Mouse (Mus musculus) ES-E14 (cell line): ENCODE data around the gene Nrde2. TPM values are rescaled to one million over a fixed set of nuclear protein-coding genes. Genes with fewer than 3 reads are reported as not detected.

Source experiments
- DNase-seq: peaks from one replicate; pipeline ENCODE4 v3.0.0-alpha.2; 2013; ENCODE audit warnings: low read depth, low spot score
- H3K27ac ChIP-seq: 2 replicates; pipeline ENCODE4 v1.5.1; 2012; ENCODE audit warnings: low read depth, mild to moderate bottlenecking, low read length, moderate library complexity, mixed read lengths; ENCODE audit not compliant: poor library complexity, insufficient read depth, severe bottlenecking
- H3K36me3 ChIP-seq: 2 replicates; pipeline ENCODE4 v1.6.1; 2012; ENCODE audit warnings: mild to moderate bottlenecking, low read length, moderate library complexity, mixed read lengths; ENCODE audit not compliant: control insufficient read depth, poor library complexity, insufficient read depth, severe bottlenecking
- H3K4me1 ChIP-seq, 2 experiments: fragments of 150-350 bp in 1 of 2; sonication (generic) in 1 of 2; 2 replicates each; pipeline ENCODE4 v1.6.1; 2012; ENCODE audit warnings: low read length in 2 of 2, mild to moderate bottlenecking in 1 of 2, mixed read lengths in 1 of 2; ENCODE audit not compliant: control insufficient read depth in 2 of 2, insufficient read depth in 2 of 2, poor library complexity in 1 of 2
- H3K4me3 ChIP-seq, 2 experiments: fragments of 150-350 bp in 1 of 2; sonication (generic) in 1 of 2; 2 replicates each; pipeline ENCODE4 v1.5.1; 2012; ENCODE audit warnings: low read length in 2 of 2, low read depth in 1 of 2, mild to moderate bottlenecking in 1 of 2, mixed read lengths in 1 of 2; ENCODE audit not compliant: insufficient read depth in 1 of 2, poor library complexity in 1 of 2, severe bottlenecking in 1 of 2
- H3K9ac ChIP-seq: 2 replicates; pipeline ENCODE4 v1.6.1; 2012; ENCODE audit warnings: low read depth, mild to moderate bottlenecking, low read length, mixed read lengths; ENCODE audit not compliant: poor library complexity, insufficient read depth, severe bottlenecking
- H3K9me3 ChIP-seq: fragments of 150-350 bp; sonication (generic); 2 replicates; pipeline ENCODE4 v1.6.1; 2012; ENCODE audit warnings: low read depth, mild to moderate bottlenecking, low read length; ENCODE audit not compliant: control insufficient read depth, insufficient read depth
- CHD2 ChIP-seq: IDR thresholded peaks from 2 replicates; pipeline ENCODE4 v1.6.1; 2014; ENCODE audit warnings: mild to moderate bottlenecking, low read depth, low read length, inconsistent platforms
- HCFC1 ChIP-seq: IDR thresholded peaks from 2 replicates; pipeline ENCODE4 v1.6.1; 2012; ENCODE audit warnings: low read length, inconsistent platforms, borderline replicate concordance; ENCODE audit not compliant: insufficient read depth
- MAFK ChIP-seq: IDR thresholded peaks from 2 replicates; pipeline ENCODE4 v1.6.1; 2014; ENCODE audit warnings: mild to moderate bottlenecking, low read depth, low read length, inconsistent platforms; ENCODE audit not compliant: insufficient read depth
- ZC3H11A ChIP-seq: IDR thresholded peaks from 2 replicates; pipeline ENCODE4 v1.6.1; 2012; ENCODE audit warnings: low read depth, mild to moderate bottlenecking, inconsistent platforms, low read length, borderline replicate concordance
- ZNF384 ChIP-seq: IDR thresholded peaks from 2 replicates; pipeline ENCODE4 v1.6.1; 2012; ENCODE audit warnings: low read depth, low read length, inconsistent platforms
- in situ Hi-C, 2 experiments: fragments of 600-800 bp; cut with MboI; formaldehyde crosslinking; loops; one replicate each; pipeline ENCODE4 v1.15.1; 2025; ENCODE audit warnings: low sequenced_read_pairs in 2 of 2, inconsistent platforms in 1 of 2; ENCODE audit not compliant: unreplicated experiment in 2 of 2
- total RNA-seq: library from RNA; depleted of rRNA; stranded (reverse); fragments of 300-350 nt; gene quantifications from 2 replicates; pipeline ENCODE4 v1.2.3, GENCODE M21; 2012

The Nrde2 gene
- total RNA-seq, 1 experiment = 36.4 TPM

DNA sequence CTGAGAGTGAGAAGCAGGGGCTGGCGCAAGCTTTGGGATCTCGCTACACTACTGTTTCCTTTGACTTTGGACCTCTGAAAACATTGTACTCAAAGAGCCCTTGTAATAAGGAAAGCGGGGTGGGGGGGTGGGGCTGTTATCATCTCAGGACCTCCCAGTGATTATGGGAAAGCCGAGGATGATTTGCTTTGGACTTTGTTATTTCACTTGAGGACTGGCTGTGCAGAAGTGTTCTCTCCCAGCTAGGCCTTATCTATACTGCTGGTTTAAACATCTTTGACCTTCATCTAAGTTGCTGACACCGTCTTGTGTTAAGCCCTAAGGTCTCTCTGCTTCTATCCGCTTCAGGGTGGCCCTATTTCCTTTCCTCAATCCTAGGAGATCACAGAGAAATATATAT is 31.3 kb upstream of the Nrde2 start:
- Histone ChIP-seq H3K9ac (no peak overlapping the region), H3K9me3 (no peaks in the 10 kb centered on the region), H3K4me3 (no peak overlapping the region), H3K36me3 (no peaks in the 10 kb centered on the region), H3K27ac (no peak overlapping the region), H3K4me1 (peaks cover 0 to 8% of the 10 kb centered on the region in 2 experiments; a peak in 1 of 4 replicates)
- in situ Hi-C loops = no loop called here
- no peak for DNase-seq
- no peak for TF ChIP-seq HCFC1
- TF ChIP-seq ZC3H11A = no peak
- TF ChIP-seq ZNF384 = no peak
- TF ChIP-seq CHD2 = no peak
- TF ChIP-seq MAFK = no peak

DNA sequence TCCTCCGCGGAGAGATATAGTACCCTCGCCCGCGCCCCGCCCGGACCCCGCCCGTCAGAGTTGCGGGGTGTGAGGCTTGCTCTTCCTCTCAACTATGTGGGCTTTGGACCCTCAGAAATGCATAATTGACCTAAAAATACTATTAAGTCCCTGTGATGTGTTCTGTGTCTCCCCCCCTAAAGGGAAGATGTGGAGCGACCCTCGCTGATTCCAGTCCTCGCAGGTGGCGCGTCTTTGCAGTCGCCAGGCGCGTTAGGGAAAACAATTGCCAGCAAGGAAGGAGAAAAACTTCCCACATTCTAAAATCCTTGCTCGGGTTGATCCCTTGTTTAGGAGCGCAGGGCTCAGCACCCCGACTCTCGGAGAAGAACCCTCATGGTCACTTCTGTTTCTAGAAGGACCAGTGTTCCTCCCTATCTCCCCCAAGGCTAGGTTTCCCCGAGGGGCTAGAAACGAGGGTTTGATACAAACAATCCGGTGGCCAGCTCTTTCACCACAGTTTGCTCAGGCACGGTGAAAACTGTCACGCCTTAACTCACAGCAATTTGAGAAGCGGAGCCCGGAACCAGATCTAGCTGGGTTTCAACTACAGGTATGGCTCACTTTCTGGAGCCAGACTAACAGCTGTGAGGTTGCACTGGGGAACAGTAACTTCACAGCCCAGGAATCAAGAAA is 28.4 kb upstream of the Nrde2 start:
- no peak for DNase-seq
- TF ChIP-seq MAFK (no peak), ZC3H11A (no peak), ZNF384 (no peak), CHD2 (no peak), HCFC1 (no peak)
- Histone ChIP-seq H3K27ac (peak overlapping the region; percentile 76; the same call in 1 of the 2 replicates), H3K4me3 (peak overlapping the region; percentile 65 to 74), H3K4me1 (peaks cover 0 to 7% of the 10 kb centered on the region in 2 experiments; a peak in 1 of 4 replicates), H3K9me3 (no peaks in the 10 kb centered on the region), H3K9ac (peak overlapping the region; percentile 83), H3K36me3 (no peaks in the 10 kb centered on the region)
- in situ Hi-C loops = no loop called here

DNA sequence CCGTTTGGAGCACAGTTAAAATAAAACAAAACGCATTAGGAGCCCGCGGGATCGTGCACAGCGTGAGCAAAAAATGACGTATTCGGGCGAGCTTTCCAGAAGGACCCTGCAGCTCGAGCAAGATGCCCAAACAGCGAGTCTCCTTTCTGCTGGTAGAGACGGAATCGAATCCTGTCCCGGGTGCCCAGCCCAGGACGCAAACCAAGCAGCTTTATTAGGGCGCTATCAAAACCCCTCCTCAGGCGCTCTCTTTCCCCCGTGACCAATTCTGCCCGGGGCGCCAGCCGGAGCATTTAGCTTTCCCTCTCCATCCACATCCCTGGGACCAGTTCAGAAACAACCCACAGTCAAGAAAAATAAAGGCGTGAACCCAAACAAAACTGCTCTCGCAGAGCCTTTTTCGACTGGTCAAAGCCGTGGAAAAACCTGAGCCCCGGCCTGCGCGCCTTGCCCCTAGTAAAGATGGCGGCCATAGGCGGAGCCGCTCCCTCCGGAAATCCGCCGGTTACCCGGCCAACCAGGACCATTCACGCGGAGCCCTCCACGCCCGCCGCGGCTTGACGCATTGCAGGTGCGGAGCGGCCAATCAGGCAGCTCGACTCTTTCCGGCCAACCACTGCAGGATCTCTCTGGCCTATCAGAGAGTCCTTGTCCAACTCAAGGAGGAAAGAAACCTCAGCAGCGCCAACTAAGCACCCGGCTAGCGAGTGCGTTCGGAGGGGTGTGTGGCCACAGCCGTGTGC is 27.7 kb upstream of the Nrde2 start:
- TF ChIP-seq ZNF384 (no peak; the same call in 1 of the 2 replicates), HCFC1 (peak; percentile 68; the same call in 1 of the 2 replicates), CHD2 (0 out of 2 replicates have a peak, but pooled peaks have one; percentile 43), MAFK (0 out of 2 replicates have a peak, but pooled peaks have one; percentile 28), ZC3H11A (no peak)
- Histone ChIP-seq H3K4me1 (peaks cover 0 to 5% of the 10 kb centered on the region in 2 experiments; a peak in 1 of 4 replicates), H3K9me3 (no peaks in the 10 kb centered on the region), H3K9ac (peak overlapping the region; percentile 93), H3K36me3 (no peaks in the 10 kb centered on the region), H3K4me3 (peak overlapping the region; percentile 81 to 93), H3K27ac (peak overlapping the region; percentile 86)
- peak; percentile 95 for DNase-seq
- in situ Hi-C loops = no loop called here

DNA sequence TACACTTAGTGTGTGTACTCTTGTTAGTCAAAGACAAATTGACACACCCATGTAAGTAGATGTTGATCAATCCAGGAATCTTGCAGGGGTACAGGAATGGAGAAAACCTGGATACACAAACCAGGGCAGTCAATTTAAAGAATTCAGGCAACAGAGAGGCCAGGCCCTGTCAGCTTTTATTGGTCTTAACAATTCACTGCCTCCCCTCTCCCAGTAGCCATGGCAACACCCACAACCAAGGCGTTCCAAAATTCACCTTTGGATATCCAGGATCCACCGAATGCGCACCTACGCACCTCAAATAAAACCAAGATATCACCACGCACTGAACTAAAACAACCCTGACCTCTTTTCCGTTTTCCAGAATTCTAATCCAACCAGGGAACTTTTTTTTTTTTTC is 26.9 kb upstream of the Nrde2 start:
- TF ChIP-seq HCFC1 (no peak), ZNF384 (no peak), CHD2 (no peak), MAFK (no peak), ZC3H11A (no peak)
- in situ Hi-C loops = no loop called here
- no peaks in the 10 kb centered on the region for H3K4me1 ChIP-seq
- peak overlapping the region; percentile 81 to 93; a peak in 3 of 4 replicates for H3K4me3 ChIP-seq
- DNase-seq = no peak
- no peaks in the 10 kb centered on the region for H3K9me3 ChIP-seq
- H3K9ac ChIP-seq = peak overlapping the region; percentile 51; the same call in 1 of the 2 replicates
- no peak overlapping the region for H3K27ac ChIP-seq
- no peaks in the 10 kb centered on the region for H3K36me3 ChIP-seq
